Mouse (Mus musculus) granulocyte monocyte progenitor cell, adult 5-6 weeks (primary cell): Measurements from ENCODE around the gene Hectd4. TPM values are rescaled to one million over a fixed set of nuclear protein-coding genes. Genes with fewer than 3 reads are reported as not detected.
A peak's percentile ranks its signal among the peaks of the same experiment; 100 is the strongest.

Experiments
- ATAC-seq: replicated peaks from 2 replicates; pipeline ENCODE4 v1.8.0; 2016; ENCODE audit warnings: mild to moderate bottlenecking, moderate TSS enrichment, inconsistent platforms; ENCODE audit not compliant: poor library complexity, severe bottlenecking
- total RNA-seq, 2 experiments: library from RNA; stranded (forward) in 1 of 2; stranded (reverse) in 1 of 2; fragments of 200-712, 200-1000 nt in 1 of 2; fragments of >200 nt in 1 of 2; fragmentation: Nextera tagmentation in 1 of 2; gene quantifications; 2 replicates each; pipeline ENCODE4 v1.2.3; 2014 to 2017

Hectd4 gene
- total RNA-seq, 2 experiments from 2014 or later = 12.8 to 28.1 TPM

DNA sequence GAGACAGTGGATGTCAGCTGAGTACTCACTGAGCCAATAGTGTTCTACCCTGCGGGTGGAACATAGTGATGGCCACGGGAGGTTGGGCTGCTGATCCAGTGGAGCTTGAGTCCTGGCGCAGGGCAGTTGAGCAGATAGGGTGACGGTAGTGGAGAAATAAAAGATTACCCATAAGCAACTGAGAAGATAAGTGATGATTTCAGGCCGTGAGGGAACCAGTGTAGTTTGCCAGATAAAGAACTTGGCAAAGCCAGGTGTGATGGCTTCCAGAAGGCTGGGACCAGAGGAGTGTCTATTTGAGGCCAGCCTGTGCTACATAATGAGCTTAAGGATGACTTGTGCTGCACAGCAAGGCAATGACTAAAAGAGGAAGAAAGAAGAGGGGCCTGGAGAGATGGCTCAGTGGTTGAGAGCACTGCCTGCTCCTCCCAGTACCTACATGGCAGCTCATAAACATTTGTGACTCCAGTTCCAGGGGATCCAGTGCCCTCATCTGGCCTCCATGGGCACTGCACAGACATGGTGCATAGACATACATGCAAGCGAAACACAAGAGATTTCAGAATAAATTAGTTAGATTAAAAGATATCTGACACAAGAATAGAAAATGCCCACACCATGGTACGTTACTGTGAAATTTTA lies 46.8 kb downstream of the Hectd4 start:
- peak; percentile 75 for ATAC-seq

DNA sequence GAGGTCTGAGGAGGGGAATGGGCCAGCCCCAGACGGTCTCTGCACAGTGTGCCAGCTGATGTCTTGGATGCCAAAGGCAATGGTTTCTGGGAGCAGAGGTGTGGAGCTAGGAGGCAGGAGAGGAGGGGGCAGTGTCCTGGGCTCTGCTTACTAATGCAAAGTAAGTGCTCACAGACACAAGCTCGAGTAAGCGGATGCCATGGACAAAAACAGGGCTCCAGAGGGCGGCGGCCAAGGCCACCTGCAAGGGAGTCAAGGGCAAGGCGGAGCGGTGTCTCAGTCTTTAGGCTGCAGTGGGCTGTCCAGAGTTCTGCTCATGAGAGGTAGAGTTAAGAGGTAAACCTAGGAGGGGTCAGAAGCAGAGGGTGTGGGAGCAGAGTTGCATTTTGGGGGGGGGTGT lies 51.0 kb downstream of the Hectd4 start:
- no peak for ATAC-seq

- ATAC-seq = no peak
Measured at GRCm38 (mm10) chr5:121276808-121277207, 56.8 kb downstream of the Hectd4 start.

DNA sequence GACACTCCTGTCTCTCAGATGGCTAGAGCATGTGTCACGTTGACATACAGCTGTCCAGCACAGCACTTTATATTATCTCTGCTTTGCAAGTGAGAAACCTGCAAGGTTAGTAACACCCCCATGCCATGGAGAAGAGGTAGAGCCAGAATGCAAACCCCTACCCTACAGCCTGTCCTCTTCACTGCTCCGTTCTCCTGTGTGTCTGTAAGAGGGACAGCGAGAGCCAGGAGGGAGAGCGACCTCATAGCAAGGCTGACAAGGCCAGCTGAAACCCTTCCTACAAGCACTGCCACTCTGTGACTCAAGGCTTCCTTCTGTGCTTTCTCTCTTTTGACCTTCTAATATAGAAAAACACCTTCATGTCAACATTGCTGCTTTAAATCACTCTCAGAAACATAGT lies 60.4 kb downstream of the Hectd4 start:
- ATAC-seq = no peak

- peak; percentile 86 for ATAC-seq
Measured at GRCm38 (mm10) chr5:121283051-121283450, 63.0 kb downstream of the Hectd4 start.

GRCm38 (mm10) chr5:121284816-121285215 lies 64.8 kb downstream of the Hectd4 start:
- peak; percentile 53; the same call in 1 of the 2 replicates for ATAC-seq

DNA sequence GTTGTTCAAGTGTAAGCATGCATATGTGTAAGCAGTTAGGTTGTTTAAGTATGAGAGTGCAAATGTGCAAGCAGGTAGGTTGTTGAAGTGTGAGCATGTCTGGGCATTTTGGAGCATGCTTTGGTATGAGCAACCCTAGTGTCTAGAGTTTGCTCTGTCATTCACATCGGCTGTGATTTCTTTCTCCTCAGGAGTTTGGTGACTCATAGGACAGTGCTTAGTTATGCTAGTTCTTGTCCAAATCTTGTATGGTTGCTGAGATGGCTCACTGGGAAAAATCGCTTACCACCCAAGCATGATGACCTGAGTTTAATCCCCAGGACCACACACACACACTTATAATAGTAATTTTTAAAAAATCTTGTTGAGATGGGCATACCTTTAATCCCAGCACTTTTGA lies 67.2 kb downstream of the Hectd4 start:
- no peak for ATAC-seq

- ATAC-seq = no peak
Measured at GRCm38 (mm10) chr5:121290289-121290688, 70.3 kb downstream of the Hectd4 start.

DNA sequence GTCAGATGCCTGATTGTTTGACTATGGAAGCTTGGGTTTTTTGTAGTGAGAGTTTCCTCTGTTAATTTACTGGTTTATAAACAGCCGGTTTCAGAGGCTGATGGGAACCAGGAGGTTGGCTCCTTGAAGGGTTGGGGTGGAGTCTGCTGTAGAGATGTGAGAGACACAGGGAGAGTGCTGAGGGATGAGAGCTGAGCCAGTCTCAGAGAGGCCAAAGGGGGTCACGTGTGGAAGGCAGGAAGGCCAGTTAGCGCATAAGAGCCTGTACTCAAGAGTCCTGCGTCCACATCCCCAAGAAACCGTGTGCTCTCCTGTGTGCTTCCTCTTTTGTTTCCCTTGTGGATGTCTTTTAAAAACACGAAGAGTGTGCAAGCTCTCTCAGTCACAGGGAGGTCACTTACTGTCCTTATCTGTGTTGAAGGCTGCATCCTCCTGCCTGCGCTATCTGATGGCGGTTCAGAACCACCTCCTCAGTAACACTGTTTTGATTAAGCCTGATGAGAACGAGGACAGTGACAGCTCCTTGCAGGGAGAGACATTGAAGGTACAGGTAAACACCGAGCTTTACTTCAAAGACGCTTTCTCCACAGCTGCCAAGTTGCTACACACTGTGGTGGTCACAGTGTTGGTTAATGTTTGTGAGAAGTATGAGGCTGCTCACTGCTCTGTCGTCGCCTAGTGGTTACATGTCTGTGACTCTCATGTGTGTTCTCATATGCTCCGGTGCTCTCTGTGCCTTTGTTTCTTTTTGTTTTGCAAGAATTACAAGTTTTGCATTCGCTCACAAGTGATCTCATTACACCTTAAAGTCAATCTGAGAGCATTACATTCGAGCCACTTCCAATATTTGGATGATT lies 72.5 kb downstream of the Hectd4 start:
- ATAC-seq = peak; percentile 44

DNA sequence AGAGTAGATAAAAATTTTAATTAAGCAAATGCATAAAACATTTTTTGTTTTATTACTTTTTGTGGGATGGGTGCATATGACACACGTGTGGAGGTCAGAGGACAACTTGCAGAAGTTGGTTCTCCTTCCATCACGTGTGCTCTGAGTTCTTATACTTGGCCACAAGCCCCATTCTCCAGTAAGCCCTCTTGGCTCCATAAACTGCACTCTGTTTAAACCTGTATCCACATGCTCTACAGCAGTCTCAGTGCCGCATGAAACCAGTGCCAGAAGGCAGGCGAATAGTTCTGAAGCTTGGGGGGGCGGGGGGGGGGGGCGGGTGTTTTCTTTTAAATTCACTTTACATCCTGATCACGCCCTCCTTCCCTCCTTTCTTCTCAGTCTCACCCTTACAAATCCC lies 85.0 kb downstream of the Hectd4 start:
- no peak for ATAC-seq

GRCm38 (mm10) chr5:121307620-121308019 lies 87.6 kb downstream of the Hectd4 start:
- no peak for ATAC-seq

GRCm38 (mm10) chr5:121311576-121311975 lies 91.6 kb downstream of the Hectd4 start:
- peak; percentile 72 for ATAC-seq

DNA sequence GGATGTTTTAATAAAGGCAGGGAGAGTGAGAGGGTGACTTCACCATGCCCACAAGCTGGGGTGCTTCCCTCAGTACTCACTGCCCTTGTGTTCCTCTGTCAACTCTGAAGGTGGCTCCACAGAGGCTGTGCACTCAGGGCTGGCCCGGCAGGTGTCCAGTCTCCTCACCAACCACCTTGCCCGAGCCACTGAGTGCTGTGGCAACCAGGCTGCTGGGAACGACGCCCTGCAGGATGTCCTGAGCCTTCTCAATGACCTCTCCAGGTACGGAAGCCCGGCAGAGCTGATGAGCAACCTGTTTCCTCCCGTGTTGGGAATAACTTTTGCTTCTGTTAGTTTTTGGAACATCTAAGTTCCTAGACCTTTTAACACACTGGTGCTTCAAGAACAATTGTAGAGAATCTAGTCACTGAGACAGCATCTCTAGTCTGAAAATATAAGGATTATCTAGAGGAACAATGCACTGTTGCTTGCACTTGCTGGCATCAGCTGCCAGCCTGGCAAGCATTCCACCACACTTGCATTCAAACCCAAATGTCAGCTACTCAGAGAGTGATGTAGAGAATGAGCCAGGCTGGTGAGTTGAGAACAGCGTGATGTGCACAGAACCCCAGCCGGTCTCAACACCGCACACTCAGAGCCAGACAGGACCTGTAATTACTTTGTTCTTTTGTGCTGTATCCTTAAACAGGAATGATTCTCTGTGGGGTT lies 93.9 kb downstream of the Hectd4 start:
- no peak for ATAC-seq

DNA sequence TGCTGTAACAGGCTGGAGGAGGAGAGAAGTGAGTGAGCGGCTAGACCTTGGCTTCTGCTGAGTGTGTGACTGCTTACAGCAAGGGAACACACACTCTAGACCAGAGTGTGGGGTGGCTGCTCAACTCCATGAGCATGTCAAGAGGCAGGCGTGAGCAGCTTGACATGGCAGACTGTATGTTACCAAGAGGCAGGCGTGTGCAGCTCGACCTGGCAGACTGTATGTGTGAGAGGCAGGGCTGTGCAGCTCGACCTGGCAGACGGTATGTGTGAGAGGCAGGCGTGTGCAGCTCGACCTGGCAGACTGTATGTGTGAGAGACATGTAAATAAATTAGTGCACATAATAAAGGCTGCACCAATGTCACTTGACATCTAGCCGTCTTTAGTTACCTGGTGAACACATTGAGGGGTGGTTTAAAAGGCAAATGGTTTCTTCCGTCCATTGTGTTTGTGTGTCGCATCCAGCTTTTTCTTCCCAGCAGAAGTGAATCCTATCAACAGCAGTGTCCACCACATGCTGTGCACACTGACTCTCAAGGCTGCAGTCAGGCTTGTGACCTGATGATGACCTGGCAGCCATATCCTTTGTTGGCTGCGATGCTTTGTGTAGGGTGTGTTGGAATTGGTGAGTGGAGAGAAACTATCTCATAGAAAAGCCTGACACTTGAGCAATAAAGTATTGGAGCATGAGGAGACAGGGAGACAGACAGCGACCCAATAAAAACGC lies 106.2 kb downstream of the Hectd4 start:
- no peak for ATAC-seq

DNA sequence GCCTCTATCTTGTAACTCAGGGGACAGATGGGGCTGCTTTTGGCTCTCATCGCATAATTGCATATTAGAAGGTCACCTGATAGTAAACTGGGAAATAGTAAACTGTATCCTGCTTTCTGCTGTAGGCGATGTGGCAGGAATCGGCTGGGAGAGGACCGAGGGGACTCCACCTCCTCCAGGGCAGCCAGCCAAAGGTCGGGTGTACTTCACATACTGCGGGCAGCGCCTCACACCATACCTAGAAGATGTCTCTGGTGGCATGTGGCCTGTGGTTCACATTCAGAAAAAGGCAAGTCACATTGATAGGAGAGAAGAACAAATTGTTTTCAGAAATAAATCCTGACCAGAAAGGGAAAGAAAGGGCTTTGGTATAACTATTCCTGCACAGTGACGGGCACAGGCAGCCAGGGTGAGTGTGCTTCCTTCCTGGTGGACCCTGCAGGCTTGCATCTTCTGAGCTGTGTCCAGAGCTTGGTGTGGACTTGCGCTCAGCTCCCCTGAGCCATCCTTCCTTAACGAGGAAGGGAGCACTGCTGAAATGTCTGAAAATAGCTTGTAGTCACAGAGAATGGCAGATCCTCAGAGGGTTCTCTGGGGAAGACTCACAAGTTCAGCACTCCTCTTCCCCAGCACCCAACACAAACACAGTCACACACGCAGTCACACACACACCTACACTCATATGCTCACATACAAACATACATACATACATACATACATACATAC lies 109.5 kb downstream of the Hectd4 start:
- no peak for ATAC-seq

- ATAC-seq = peak; percentile 33; the same call in 1 of the 2 replicates
Measured at GRCm38 (mm10) chr5:121330154-121330816, 110.3 kb downstream of the Hectd4 start.

DNA sequence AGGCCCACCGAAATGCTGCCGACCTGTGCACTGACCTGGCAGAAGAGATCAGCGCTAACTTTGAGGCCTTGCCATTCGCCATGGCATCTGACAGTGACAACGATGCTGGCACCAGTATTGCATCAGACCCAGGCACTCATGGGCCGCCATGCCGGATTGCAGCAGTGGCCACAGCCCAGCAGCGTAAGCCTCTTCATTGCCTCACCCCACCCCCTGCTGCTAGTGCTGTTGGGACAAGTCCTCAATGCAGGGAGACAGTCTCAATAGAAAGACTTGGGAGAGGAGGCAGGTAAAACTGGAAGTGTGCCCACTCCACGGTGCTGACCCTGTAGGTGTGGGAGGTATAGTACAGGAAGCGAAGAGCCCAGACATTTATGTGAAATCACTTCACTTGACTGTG lies 111.7 kb downstream of the Hectd4 start:
- ATAC-seq = peak; percentile 63

- no peak for ATAC-seq
Measured at GRCm38 (mm10) chr5:121333976-121334375, 114.0 kb downstream of the Hectd4 start.

- no peak for ATAC-seq
Measured at GRCm38 (mm10) chr5:121334454-121334853, 114.4 kb downstream of the Hectd4 start.
